Mouse (Mus musculus) kidney, embryonic 14.5 days (tissue): ENCODE measurements at regions not wholly inside any gene's neighbourhood (a gene's known extent, or its start where the extent isn't known, plus 50 kb on each side); places are given as distances from the start of the nearest gene placed in this dataset.
A peak's percentile ranks its signal among the peaks of the same experiment; 100 is the strongest.
"Not testable (repeated sequence)": the region's sequence is repeated elsewhere in the genome, so short reads cannot be mapped to it uniquely, and the experiment has no call there.

Experiments used
- ATAC-seq: fragments of 200-750 bp; cut with Nextera tagmentation; 2 replicates; pipeline ENCODE4 v1.8.0; 2017; ENCODE audit warnings: moderate number of reproducible peaks, mild to moderate bottlenecking, moderate TSS enrichment, moderate library complexity; ENCODE audit not compliant: low FRiP score, low TSS enrichment
- H3K27ac ChIP-seq: fragments of 300-500 bp; sonication (generic); 2 replicates; pipeline ENCODE4 v1.5.1; 2014; ENCODE audit warnings: low read depth, mild to moderate bottlenecking, low read length, moderate library complexity, mixed read lengths
- H3K27me3 ChIP-seq: fragments of 300-500 bp; sonication (generic); 2 replicates; pipeline ENCODE4 v1.6.1; 2014; ENCODE audit warnings: mild to moderate bottlenecking, low read length; ENCODE audit not compliant: control insufficient read depth, insufficient read depth
- H3K36me3 ChIP-seq: fragments of 300-500 bp; sonication (generic); 2 replicates; pipeline ENCODE4 v1.6.1; 2014; ENCODE audit warnings: low read length, mixed read lengths; ENCODE audit not compliant: control insufficient read depth, insufficient read depth
- H3K4me1 ChIP-seq: fragments of 300-500 bp; sonication (generic); 2 replicates; pipeline ENCODE4 v1.6.1; 2014; ENCODE audit warnings: low read length, mixed read lengths; ENCODE audit not compliant: control insufficient read depth, insufficient read depth
- H3K4me2 ChIP-seq: fragments of 300-500 bp; sonication (generic); replicated peaks from 2 replicates; pipeline ENCODE4 v1.6.1; 2014; ENCODE audit warnings: low read depth, mild to moderate bottlenecking, low read length
- H3K4me3 ChIP-seq: fragments of 300-500 bp; sonication (generic); 2 replicates; pipeline ENCODE4 v1.5.1; 2014; ENCODE audit warnings: mild to moderate bottlenecking, low read length
- H3K9ac ChIP-seq: fragments of 300-500 bp; sonication (generic); 2 replicates; pipeline ENCODE4 v1.6.1; 2014; ENCODE audit warnings: low read depth, mild to moderate bottlenecking, low read length, moderate library complexity
- H3K9me3 ChIP-seq: fragments of 300-500 bp; sonication (generic); 2 replicates; pipeline ENCODE4 v1.6.1; 2016; ENCODE audit warnings: low read length; ENCODE audit not compliant: control insufficient read depth
- WGBS: fragments of 180-500 bp; shearing (Covaris S2); extraction: QIAGEN DNeasy Blood & Tissue Kit; methylation state at CpG from one replicate; pipeline ENCODE4 v1.1.7; 2014; 5-methylcytosine and 5-hydroxymethylcytosine counted together

GRCm38 (mm10) chr3:22308962-22309361 is 232.5 kb downstream of the Tbl1xr1 start:
- H3K36me3 ChIP-seq = no peaks in the 10 kb centered on the region
- 11% methylated on average over 4 of the region's 4 CpGs for WGBS
- no peak overlapping the region for H3K27ac ChIP-seq
- H3K4me3 ChIP-seq = no peak overlapping the region
- H3K4me1 ChIP-seq = 0 out of 2 replicates have a peak, but pooled peaks cover 2% of the 10 kb centered on the region
- H3K27me3 ChIP-seq = no peaks in the 10 kb centered on the region
- H3K9ac ChIP-seq = no peak overlapping the region
- H3K9me3 ChIP-seq = no peaks in the 10 kb centered on the region
- H3K4me2 ChIP-seq = no peak overlapping the region
- peak; percentile 52; the same call in 1 of the 2 replicates for ATAC-seq

DNA sequence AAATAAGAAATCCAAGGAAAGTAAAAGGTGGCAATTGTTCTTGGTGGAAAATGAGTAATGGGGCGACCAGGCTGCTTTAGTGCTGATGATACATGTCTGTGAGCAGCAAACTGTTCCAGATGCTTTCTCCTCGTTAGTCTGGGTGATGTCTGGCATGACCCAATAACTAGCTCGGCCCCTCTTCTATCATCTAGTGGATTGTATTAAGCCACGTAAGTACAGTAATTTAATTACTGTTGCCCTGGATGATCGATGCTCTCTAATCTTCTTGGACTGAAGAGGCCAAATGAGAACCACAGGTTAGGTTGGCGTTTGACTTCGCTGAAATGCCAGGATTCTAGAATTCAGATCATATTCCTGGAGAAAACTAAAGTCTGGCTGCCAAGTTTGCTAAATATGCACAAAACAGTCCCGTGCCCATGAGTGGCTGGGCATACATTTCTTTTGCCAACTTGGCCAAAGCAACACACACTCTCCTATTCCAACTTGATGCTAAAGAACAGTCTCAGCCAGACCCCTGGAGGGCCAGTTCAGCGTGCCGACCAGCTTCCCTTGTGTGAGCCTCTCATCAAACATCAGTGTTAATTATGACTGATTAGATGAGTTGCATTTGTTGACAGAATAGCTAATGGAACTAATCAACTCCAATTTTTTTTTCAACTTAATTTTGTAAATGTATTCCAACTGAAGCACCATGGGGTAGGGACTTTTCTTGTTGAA is 240.2 kb downstream of the Tbl1xr1 start:
- Histone ChIP-seq H3K4me2 (no peak overlapping the region), H3K4me1 (no peaks in the 10 kb centered on the region), H3K27me3 (no peaks in the 10 kb centered on the region), H3K36me3 (no peaks in the 10 kb centered on the region), H3K4me3 (no peak overlapping the region), H3K9ac (no peak overlapping the region), H3K27ac (no peak overlapping the region), H3K9me3 (no peaks in the 10 kb centered on the region)
- no peak for ATAC-seq
- 90% methylated on average over 10 of the region's 10 CpGs for WGBS

DNA sequence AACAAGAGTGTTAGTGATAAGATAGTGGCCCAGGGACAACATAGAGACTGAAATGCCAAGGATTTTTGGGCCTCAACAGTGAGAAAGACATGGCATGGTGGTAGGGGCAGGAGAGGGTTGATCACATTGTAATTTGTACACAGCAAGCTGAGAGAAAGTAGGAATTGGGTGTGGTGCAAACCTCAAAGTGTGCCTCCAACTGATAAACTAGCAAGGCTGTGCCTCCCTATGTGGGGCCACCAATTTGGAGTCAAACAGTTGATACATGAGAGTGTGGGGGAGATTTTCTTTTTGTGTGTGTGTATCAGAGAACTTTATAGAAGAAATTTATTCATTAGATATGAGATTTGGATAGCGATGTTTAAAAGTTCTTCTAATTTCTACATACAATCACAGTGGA is 244.0 kb downstream of the Tbl1xr1 start:
- not testable (repeated sequence) for H3K4me2 ChIP-seq, ATAC-seq, H3K27ac ChIP-seq, H3K9ac ChIP-seq, H3K4me1 ChIP-seq, H3K27me3 ChIP-seq, H3K9me3 ChIP-seq, H3K4me3 ChIP-seq, H3K36me3 ChIP-seq
- WGBS = 96% methylated on average over 1 of the region's 1 CpGs

- Histone ChIP-seq H3K4me2 (no peak overlapping the region), H3K9me3 (no peaks in the 10 kb centered on the region), H3K27me3 (no peaks in the 10 kb centered on the region), H3K27ac (no peak overlapping the region), H3K4me3 (no peak overlapping the region), H3K9ac (no peak overlapping the region), H3K36me3 (no peaks in the 10 kb centered on the region), H3K4me1 (no peaks in the 10 kb centered on the region)
- no peak for ATAC-seq
- 63% methylated on average over 1 of the region's 1 CpGs for WGBS
These were observed 254.8 kb downstream of the Tbl1xr1 start for GRCm38 (mm10) chr3:22331240-22331639.
